Mouse (Mus musculus) stomach, postnatal 0 days (tissue): ENCODE results near the gene Hk3. TPM values are rescaled to one million over a fixed set of nuclear protein-coding genes. Genes with fewer than 3 reads are reported as not detected.

Experiments
- ATAC-seq: fragments of 200-750 bp; cut with Nextera tagmentation; 2 replicates; pipeline ENCODE4 v1.8.0; 2017; ENCODE audit not compliant: low FRiP score, low TSS enrichment
- DNase-seq: peaks from one replicate; pipeline ENCODE4 v3.0.0-alpha.2; 2016; ENCODE audit warnings: low spot score
- H3K27ac ChIP-seq: fragments of 300-500 bp; sonication (generic); replicated peaks from 2 replicates; pipeline ENCODE4 v1.5.1; 2014; ENCODE audit warnings: mild to moderate bottlenecking, control low read depth
- H3K27me3 ChIP-seq: fragments of 300-500 bp; sonication (generic); 2 replicates; pipeline ENCODE4 v1.6.1; 2014; ENCODE audit warnings: low read length; ENCODE audit not compliant: control insufficient read depth, insufficient read depth
- H3K36me3 ChIP-seq: fragments of 300-500 bp; sonication (generic); 2 replicates; pipeline ENCODE4 v1.6.1; 2014; ENCODE audit warnings: low read length, mixed read lengths; ENCODE audit not compliant: control insufficient read depth, insufficient read depth
- H3K4me1 ChIP-seq: fragments of 300-500 bp; sonication (generic); replicated peaks from 2 replicates; pipeline ENCODE4 v1.6.1; 2014; ENCODE audit warnings: antibody characterized with exemption; ENCODE audit not compliant: control insufficient read depth, insufficient read depth
- H3K4me2 ChIP-seq: fragments of 300-500 bp; sonication (generic); replicated peaks from 2 replicates; pipeline ENCODE4 v1.6.1; 2014; ENCODE audit warnings: low read depth, mild to moderate bottlenecking, control low read depth, moderate library complexity
- H3K4me3 ChIP-seq: fragments of 300-500 bp; sonication (generic); 2 replicates; pipeline ENCODE4 v1.5.1; 2014; ENCODE audit warnings: low read depth, low read length, control low read depth
- H3K9ac ChIP-seq: fragments of 300-500 bp; sonication (generic); 2 replicates; pipeline ENCODE4 v1.6.1; 2014; ENCODE audit warnings: mild to moderate bottlenecking, low read length, control low read depth, mixed read lengths
- H3K9me3 ChIP-seq: fragments of 300-500 bp; sonication (generic); 2 replicates; pipeline ENCODE4 v1.6.1; 2016; ENCODE audit warnings: low read length; ENCODE audit not compliant: control insufficient read depth
- CTCF ChIP-seq: IDR thresholded peaks from 2 replicates; pipeline ENCODE4 v1.5.1; 2016; ENCODE audit warnings: antibody characterized with exemption, low read depth, mild to moderate bottlenecking, moderate library complexity
- EP300 ChIP-seq: optimal IDR thresholded peaks from 2 replicates; pipeline ENCODE3; 2016; ENCODE audit warnings: antibody characterized with exemption
- WGBS: fragments of 180-500 bp; shearing (Covaris S2); extraction: QIAGEN DNeasy Blood & Tissue Kit; methylation state at CpG from one replicate; pipeline ENCODE4 v1.1.7; 2014; 5-methylcytosine and 5-hydroxymethylcytosine counted together
- polyA plus RNA-seq: library from polyadenylated mRNA; unstranded; fragments of >200 nt; fragmentation: Nextera tagmentation; extraction: Ambion mirVana; gene quantifications from 2 replicates; pipeline ENCODE4 v1.2.1, GENCODE M21; 2015

Hk3 gene
- polyA plus RNA-seq, 1 experiment from 2014 or later = 0.69 TPM

DNA sequence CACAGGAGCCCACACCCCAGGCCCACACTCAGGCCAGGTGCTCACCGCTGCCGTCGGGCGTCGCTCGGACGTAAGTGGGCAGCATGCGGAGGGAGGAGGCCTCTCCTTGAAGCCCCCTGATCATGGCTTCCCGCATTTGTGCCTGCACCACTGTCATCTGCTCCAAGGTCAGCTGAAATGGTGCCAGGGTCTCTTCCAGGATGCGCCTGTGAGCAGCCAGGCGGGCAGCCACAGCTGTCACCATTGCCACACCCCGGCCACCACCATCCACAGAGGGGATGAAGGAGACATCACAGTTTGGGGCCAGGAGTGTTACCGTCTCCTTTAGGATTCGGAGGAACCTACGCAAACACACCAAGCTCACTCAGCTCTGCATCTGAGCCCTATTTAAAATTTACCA, 10.1 kb downstream of the Hk3 start:
- ATAC-seq (no peak), DNase-seq (no peak)
- TF ChIP-seq EP300 = no peak
- no peak for TF ChIP-seq CTCF
- WGBS = 81% methylated on average over 15 of the region's 15 CpGs
- no peaks in the 10 kb centered on the region for H3K9me3 ChIP-seq
- H3K36me3 ChIP-seq = no peaks in the 10 kb centered on the region
- H3K4me3 ChIP-seq = no peak overlapping the region
- no peaks in the 10 kb centered on the region for H3K4me1 ChIP-seq
- no peak overlapping the region for H3K9ac ChIP-seq
- no peak overlapping the region for H3K27ac ChIP-seq
- H3K4me2 ChIP-seq = no peak overlapping the region
- no peaks in the 10 kb centered on the region for H3K27me3 ChIP-seq

DNA sequence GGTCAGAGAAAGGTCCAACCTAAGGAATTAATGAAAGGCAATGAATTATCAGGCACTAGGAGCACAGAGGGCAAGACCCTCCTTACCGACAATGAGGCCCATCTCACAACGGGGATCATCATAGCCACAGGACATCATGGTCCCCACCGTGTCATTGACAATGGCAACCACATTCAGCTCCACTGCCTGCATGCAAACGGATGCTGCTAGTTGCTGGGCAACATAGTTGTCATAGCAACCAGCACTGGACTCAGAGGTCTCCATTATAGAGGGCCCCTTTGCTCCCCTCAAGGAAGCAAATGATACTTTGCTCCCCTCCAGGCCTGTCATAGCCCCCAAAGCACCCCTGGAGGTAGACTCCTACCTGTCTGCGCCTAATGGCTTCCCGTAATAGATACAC, 12.6 kb downstream of the Hk3 start:
- no peak for DNase-seq
- TF ChIP-seq CTCF (no peak), EP300 (no peak)
- Histone ChIP-seq H3K4me2 (no peak overlapping the region), H3K4me3 (no peak overlapping the region), H3K36me3 (no peaks in the 10 kb centered on the region), H3K9me3 (no peaks in the 10 kb centered on the region), H3K4me1 (no peaks in the 10 kb centered on the region), H3K9ac (no peak overlapping the region), H3K27ac (no peak overlapping the region), H3K27me3 (no peaks in the 10 kb centered on the region)
- no peak for ATAC-seq
- WGBS = 80% methylated on average over 6 of the region's 6 CpGs

GRCm38 (mm10) chr13:55006415-55006742, 14.8 kb downstream of the Hk3 start:
- no peak overlapping the region for H3K4me3 ChIP-seq
- H3K4me1 ChIP-seq = no peaks in the 10 kb centered on the region
- no peaks in the 10 kb centered on the region for H3K36me3 ChIP-seq
- no peaks in the 10 kb centered on the region for H3K27me3 ChIP-seq
- DNase-seq = no peak
- no peak for ATAC-seq
- 64% methylated on average over 7 of the region's 7 CpGs for WGBS
- no peak overlapping the region for H3K9ac ChIP-seq
- no peak overlapping the region for H3K27ac ChIP-seq
- TF ChIP-seq EP300 = no peak
- TF ChIP-seq CTCF = no peak
- no peaks in the 10 kb centered on the region for H3K9me3 ChIP-seq
- H3K4me2 ChIP-seq = no peak overlapping the region

DNA sequence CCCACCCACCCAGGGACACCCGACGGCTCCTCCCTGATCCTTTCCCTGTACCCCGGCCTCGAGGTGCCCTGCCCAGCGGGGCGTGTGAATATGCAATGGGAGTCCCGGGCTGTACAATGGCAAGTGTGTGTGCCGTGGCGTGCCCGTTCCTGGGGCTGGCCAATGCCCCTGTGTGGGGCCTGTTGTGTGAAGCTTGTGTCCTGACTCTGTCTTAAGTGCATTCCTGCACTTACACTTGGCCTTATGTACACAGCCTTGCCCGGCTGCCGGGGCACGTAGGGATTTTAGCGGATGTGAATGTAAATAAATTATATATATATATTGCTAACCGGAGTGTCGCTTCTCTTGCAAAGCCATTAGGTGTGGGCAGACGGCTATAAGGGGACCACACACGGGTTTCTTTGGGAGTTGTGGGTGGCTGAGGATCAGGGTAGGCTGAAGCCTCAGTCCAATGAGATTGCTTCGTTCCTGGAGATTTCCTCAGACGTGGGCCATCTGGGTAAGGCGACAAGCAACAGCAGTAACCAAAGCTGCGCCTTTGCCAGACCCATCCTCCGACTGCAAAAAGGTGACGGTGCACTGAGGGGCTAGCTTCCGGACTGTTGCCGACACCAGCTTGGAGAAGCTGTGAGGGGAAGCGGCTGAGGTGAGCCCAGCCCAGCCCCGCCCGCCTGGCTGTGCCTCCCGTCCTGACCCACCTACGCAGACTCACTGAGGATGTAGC, 15.3 kb downstream of the Hk3 start:
- TF ChIP-seq EP300 (no peak), CTCF (no peak)
- WGBS = 32% methylated on average over 31 of the region's 31 CpGs
- DNase-seq (no peak), ATAC-seq (no peak)
- Histone ChIP-seq H3K4me3 (no peak overlapping the region), H3K9me3 (no peaks in the 10 kb centered on the region), H3K27ac (no peak overlapping the region), H3K4me1 (no peaks in the 10 kb centered on the region), H3K27me3 (no peaks in the 10 kb centered on the region), H3K4me2 (no peak overlapping the region), H3K9ac (no peak overlapping the region), H3K36me3 (no peaks in the 10 kb centered on the region)

- H3K4me3 ChIP-seq = no peak overlapping the region
- DNase-seq (peak; percentile 36), ATAC-seq (peak; percentile 55)
- H3K27me3 ChIP-seq = no peaks in the 10 kb centered on the region
- no peaks in the 10 kb centered on the region for H3K36me3 ChIP-seq
- H3K9me3 ChIP-seq = no peaks in the 10 kb centered on the region
- H3K4me2 ChIP-seq = no peak overlapping the region
- H3K4me1 ChIP-seq = no peaks in the 10 kb centered on the region
- H3K9ac ChIP-seq = no peak overlapping the region
- no peak overlapping the region for H3K27ac ChIP-seq
- TF ChIP-seq CTCF (no peak), EP300 (no peak)
- 52% methylated on average over 11 of the region's 11 CpGs for WGBS
These were observed 16.5 kb downstream of the Hk3 start for GRCm38 (mm10) chr13:55004646-55005045.

DNA sequence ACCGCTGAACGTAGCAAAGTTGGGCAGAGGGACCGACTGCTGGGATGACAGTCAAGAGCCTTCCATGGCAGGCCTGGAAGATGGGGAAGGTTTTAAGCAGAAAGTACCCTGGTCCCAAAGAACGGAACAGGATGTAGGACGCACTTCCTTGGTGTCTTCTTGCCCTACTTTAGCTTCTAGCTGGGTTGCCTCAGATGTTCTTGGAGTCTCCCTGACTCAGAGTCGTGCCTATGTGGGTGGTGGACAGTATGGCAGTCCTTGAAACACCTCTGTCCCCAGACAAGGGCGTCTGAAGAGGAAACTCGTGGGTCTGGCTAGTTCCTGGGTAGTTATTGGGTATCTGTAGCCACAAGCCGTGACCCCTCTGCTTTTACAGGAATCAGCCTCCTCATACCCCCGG, 19.1 kb downstream of the Hk3 start:
- Histone ChIP-seq H3K4me3 (no peak overlapping the region), H3K27ac (no peak overlapping the region), H3K36me3 (no peaks in the 10 kb centered on the region), H3K4me1 (no peaks in the 10 kb centered on the region), H3K9me3 (no peaks in the 10 kb centered on the region), H3K9ac (no peak overlapping the region), H3K4me2 (no peak overlapping the region), H3K27me3 (no peaks in the 10 kb centered on the region)
- no peak for ATAC-seq
- no peak for TF ChIP-seq EP300
- TF ChIP-seq CTCF = no peak
- 77% methylated on average over 10 of the region's 10 CpGs for WGBS
- DNase-seq = no peak
